Mouse (Mus musculus) brain, embryonic 18.5 days (tissue): ENCODE measurements around the gene Fam124b.

ENCODE experiments used
- DNase-seq: peaks from one replicate; pipeline ENCODE4 v3.0.0-alpha.2; 2012; ENCODE audit warnings: low read depth, low spot score

Fam124b gene

GRCm38 (mm10) chr1:80218268-80218667, at the start of gene Fam124b:
Fam124b (minus strand) TSS chr1:80218473.
- DNase-seq: no peak

- no peak for DNase-seq
Measured at GRCm38 (mm10) chr1:80260443-80260842, 42.2 kb upstream of the Fam124b start.

DNA sequence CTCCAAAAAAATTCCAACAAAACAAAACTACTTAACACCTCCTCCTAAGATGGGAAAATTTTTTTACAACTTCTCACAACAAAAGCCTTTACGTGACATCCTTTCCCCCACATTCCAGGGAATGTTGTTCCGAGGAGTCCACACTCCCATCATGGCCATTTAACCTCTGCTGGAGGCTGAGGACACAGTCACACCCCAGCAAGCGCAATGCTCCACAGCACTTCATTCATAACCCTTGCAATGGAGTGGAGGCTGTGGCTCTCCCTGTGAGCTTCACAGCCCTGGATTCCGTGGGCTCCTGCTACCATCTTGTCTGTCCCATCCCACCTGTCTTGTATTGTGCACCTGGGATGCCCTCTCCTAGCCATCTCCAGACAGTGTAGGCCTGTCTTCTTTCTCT, 40.4 kb upstream of the Fam124b start:
- DNase-seq: no peak

DNA sequence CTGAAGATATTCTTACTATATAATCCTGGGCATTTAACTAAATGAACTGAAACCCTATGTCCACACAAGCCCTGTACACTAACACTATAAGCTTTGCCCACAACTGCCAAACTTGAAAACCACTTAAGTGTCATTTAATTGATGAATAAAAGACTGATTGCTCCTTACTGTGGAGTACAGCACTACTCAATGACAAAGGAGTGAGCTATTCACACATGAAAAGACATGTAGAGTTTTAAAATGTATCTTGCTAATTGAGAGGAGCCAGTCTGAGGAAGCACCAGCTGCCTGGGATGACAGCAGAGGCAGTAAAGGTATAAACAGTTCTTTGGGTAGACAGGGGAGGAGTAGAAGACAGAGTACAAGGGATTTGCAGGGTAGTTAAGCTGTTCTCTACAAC, 35.0 kb upstream of the Fam124b start:
- DNase-seq: no peak

DNA sequence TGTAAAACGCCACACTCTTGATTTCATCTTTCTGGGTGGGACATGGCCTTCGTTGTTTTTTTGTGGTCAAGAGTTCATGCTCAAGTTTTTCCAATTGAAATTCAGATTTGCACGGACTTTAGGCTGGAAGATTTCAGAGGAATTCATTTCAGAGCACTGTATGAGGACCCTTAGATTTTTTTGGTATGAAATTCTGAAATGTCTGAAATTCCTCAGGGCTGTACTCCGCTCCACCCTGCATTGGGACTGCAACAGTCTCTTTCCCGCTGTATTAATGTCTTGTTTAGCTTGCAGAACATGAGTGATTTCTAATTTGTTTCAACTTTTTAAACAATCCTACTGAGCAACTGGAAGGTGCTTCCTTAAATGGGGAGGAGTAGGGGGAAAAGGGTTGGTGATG, 32.0 kb upstream of the Fam124b start:
- no peak for DNase-seq

DNA sequence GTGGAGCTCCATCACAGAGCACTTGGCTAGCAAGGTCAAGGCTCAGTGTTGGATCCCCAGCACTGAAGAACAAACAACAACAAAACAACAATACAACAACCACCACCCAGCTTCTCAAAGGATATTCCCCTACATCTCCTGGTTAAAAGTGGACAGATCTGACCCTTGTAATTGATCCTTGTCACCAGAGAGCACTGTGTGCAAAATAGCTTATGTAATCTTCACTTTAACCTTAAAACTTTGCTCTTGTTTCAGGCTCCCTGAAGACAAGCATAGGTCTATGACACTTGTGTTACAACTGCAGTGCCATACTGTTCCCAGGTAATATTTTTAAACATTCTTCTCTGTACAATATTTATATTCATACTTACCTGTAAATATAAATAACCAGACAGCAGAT, 28.9 kb upstream of the Fam124b start:
- no peak for DNase-seq

GRCm38 (mm10) chr1:80244123-80244522, 25.9 kb upstream of the Fam124b start:
- DNase-seq: no peak

- DNase-seq: no peak
Measured at GRCm38 (mm10) chr1:80241579-80241978, 23.3 kb upstream of the Fam124b start.

DNA sequence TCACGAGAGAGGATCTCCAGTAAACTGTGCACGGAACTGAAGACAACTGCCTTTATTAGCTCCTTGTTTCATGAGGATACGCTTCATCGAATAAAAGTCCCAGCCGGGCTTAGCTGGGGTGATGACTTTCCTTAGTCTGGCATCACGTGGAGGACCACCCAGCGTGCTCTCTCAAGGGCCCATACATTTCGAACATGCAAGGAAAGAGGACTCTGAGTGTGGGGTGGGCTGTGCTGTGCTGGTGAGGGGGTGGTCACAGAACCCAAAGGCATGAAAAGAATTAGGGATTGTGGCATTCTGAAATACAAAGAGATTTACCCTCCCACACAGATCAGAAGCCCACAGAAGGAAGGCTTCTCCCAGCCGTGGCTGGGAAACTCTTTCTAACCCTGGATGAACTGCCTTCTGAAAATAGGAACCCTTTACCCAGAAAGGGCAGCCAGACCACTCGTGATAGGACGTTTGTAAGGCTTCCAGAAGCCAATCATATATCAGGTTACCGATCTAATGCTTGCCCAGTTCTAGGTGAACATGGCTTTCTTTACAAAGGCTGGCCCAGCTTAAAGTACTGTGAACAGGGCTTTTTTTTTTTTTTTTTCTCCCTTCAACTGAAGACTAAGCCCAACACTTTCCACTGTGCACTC, 21.9 kb upstream of the Fam124b start:
- no peak for DNase-seq

DNA sequence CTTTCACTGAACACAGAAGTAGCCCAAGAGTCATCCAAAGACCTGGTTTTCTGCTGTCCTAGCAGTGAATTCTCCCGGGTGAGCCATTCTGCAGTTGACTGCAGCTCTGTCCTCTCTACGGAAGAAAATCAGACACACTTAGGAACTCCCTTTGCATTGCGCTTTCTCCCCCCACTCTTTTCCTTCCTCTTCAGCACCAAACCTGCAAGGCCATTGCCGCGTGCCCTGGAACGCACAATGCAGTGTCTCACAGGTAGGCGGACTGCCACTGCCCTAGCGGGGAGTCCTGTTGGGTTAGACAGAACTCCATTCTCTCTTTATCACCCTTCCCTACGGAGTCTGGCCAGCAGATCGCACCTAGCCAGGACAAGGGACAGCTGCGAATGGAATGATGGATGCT, 21.2 kb upstream of the Fam124b start:
- DNase-seq: no peak

- DNase-seq: no peak
Measured at GRCm38 (mm10) chr1:80236951-80237702, 18.9 kb upstream of the Fam124b start.

GRCm38 (mm10) chr1:80236126-80236525, 17.9 kb upstream of the Fam124b start:
- DNase-seq: no peak

- no peak for DNase-seq
Measured at GRCm38 (mm10) chr1:80230612-80231011, 12.3 kb upstream of the Fam124b start.

GRCm38 (mm10) chr1:80224839-80225412, 6.7 kb upstream of the Fam124b start:
- DNase-seq: no peak

GRCm38 (mm10) chr1:80221151-80221550, 2.9 kb upstream of the Fam124b start:
- no peak for DNase-seq

DNA sequence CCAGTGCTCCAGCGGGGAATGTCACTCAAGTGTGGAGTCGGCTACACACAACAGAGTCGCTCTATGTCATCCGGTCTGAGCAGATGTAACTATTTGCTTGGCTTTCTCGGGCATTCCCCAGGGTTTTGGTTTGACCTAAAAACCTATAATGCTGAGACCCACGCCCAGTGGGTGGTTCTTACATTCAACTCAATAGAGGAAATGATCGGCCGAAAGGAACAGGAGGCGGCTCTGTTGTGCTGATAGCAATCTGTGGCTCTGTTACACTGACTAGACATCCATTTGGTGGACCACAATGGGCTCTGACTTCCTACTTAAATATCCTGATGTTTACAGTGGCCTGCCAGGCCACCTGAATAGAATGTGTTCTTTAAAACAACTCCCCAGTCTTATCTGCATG, 4.4 kb downstream of the Fam124b start:
- DNase-seq: no peak

- no peak for DNase-seq
Measured at GRCm38 (mm10) chr1:80213146-80213545, 5.1 kb downstream of the Fam124b start.

DNA sequence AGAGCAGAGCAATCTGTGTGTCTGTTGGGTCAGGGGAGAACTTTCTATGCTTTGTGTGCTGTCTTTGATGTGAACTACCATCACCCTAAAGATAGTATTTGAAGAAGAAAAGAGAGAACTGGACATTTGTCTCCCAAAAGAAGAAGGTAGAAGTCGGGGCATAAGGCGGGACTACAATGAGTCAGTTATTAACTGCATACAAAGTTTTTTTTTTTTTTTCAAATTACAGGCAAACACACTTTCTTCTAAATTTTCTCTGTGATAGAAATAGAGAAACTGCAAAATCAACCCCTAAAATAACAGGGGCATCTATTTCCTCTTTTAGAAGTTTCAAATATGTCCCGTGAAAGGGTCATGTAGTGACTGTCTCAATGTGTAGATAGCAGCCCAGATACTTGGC, 16.0 kb downstream of the Fam124b start:
- no peak for DNase-seq

DNA sequence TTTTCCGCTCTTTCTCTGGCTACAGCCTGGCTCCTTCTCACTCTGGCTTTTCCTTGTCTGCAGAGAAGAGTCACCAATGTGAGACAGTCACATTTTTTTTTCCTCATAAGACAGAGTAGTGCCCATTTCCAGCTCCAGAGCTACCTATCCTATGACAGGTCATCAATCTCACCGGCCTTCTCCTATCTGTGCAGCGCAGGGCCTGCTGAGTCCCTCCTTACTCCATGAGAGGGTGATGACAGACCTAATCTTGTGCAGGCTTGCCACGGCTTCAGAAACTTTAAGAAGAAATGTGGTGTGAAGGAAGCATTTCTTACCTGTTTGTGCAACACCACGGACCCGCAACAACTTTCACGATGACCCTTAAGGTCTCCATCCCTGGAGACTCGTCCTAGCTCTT, 25.4 kb downstream of the Fam124b start:
- no peak for DNase-seq

- no peak for DNase-seq
Measured at GRCm38 (mm10) chr1:80181414-80181805, 36.9 kb downstream of the Fam124b start.

DNA sequence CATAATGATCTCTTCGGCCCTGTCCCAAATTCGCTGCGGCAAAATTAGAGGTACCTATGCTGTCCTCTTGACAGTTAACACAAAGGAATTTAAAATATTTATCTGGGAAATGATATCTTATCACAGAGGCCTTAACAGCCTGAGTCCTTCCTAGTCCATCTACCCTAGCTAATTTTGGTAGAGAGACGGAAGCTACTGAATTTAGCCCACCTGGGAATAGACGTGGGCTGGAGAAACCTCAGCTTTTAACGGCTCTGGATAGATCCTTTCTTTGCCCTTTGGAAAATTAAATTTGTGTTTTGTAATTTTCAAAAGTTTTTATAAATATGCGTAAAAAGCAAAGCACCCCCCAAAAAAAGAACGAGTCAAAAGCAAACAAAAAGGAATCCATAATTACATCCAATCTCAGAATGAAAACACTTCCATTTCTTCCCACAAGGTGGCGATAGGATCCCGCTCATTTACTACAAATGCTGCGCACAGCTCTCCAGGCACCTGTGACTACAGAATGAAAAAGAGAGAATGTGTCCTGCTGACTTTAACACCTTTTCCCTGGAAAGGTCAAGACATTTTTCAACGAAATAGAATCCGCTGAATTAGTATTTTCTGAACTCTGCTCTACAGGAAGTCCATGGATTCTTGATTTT, 37.4 kb downstream of the Fam124b start:
- DNase-seq: peak; percentile 36

DNA sequence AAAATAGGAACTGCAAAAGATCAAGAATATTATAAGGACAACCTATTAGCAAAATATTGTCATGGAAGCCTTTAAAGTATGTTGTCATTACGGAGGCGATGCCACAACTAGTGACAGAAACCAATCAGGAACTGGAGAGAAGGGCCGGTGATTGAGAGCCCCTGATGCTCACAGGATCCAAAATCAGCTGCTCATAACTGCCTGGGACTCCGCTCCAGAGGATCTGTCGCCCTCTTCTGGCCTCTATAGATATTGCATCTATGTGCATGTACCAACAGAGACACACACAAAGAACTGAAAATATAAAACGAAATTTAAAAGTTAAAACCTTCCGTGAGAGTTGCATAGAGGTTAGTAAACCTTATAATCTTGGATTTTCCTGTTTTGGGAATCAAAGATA, 38.1 kb downstream of the Fam124b start:
- no peak for DNase-seq
